Mouse (Mus musculus): ENCODE data around the gene Pisd.

Gene Pisd

GRCm38 (mm10) chr5:32713703-32714467 is 71.6 kb downstream of the Pisd start:
- in situ Hi-C loops (cut with MboI; ENCODE audit: low pct_unique_long_range_greater_than_20kb in 1 of 2, low sequenced_read_pairs in 2 of 2, unreplicated experiment in 1 of 2) = no loop called here

GRCm38 (mm10) chr5:32713042-32713702 is 72.3 kb downstream of the Pisd start:
- in situ Hi-C loops (cut with MboI; ENCODE audit: low pct_unique_long_range_greater_than_20kb in 1 of 2, low sequenced_read_pairs in 2 of 2, unreplicated experiment in 1 of 2) = no loop called here

- in situ Hi-C loops (cut with MboI; ENCODE audit: low pct_unique_long_range_greater_than_20kb in 1 of 2, low sequenced_read_pairs in 2 of 2, unreplicated experiment in 1 of 2) = no loop called here
Measured at GRCm38 (mm10) chr5:32712221-32713041, 73.0 kb downstream of the Pisd start.

GRCm38 (mm10) chr5:32711485-32711884 is 74.0 kb downstream of the Pisd start:
- in situ Hi-C loops (cut with MboI; ENCODE audit: low pct_unique_long_range_greater_than_20kb in 1 of 2, low sequenced_read_pairs in 2 of 2, unreplicated experiment in 1 of 2) = no loop called here

- in situ Hi-C loops (cut with MboI; ENCODE audit: low pct_unique_long_range_greater_than_20kb in 1 of 2, low sequenced_read_pairs in 2 of 2, unreplicated experiment in 1 of 2) = no loop called here
Measured at GRCm38 (mm10) chr5:32706226-32706780, 79.1 kb downstream of the Pisd start.

GRCm38 (mm10) chr5:32697208-32697867 is 88.1 kb downstream of the Pisd start:
- in situ Hi-C loops (cut with MboI; ENCODE audit: low pct_unique_long_range_greater_than_20kb in 1 of 2, low sequenced_read_pairs in 2 of 2, unreplicated experiment in 1 of 2) = no loop called here

- in situ Hi-C loops (cut with MboI; ENCODE audit: low pct_unique_long_range_greater_than_20kb in 1 of 2, low sequenced_read_pairs in 2 of 2, unreplicated experiment in 1 of 2) = no loop called here
Measured at GRCm38 (mm10) chr5:32693411-32693810, 92.0 kb downstream of the Pisd start.
